Mouse (Mus musculus): ENCODE data around the gene Gm5089. TPM values are rescaled to one million over a fixed set of nuclear protein-coding genes. Genes with fewer than 3 reads are reported as not detected.

Gene Gm5089
- polyA plus RNA-seq, 1 experiment from 2014 or later = 0.08 TPM

DNA sequence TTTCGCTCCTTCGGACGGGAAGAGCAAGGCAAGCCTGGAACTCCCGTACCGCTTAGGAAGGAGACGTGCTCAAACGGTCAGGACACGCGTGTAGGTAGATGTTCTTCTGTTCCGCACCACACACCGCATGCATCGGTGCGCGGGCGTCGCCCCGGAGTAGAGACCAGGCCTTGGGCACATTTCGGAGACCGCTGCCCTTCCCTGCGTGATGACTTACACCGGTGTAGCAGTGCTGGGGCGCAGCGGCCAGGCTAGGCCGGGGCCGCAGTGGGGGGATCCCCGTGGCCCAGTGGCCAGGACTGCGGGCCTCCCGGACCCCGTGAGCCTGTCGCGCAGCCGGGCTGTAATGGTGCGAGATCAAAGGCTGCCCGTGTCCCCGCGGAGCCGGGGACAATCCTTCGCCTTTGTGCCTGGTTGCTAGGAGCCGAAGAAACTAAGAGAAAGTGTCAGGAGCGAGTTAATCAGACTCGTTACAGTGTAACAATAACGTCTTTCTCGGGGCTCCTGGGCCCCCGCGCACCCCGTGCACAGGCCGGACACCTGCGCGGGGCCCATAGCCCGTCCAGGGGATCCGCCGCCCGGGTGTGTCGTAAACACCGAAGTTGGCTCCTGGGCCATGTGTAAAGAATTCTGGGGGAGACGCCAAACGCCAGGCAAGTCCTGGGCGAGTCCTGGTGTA lies 44.2 kb downstream of the Gm5089 start:
- no peaks in the 10 kb centered on the region for H3K36me3 ChIP-seq
- H3K9ac ChIP-seq = no peak overlapping the region; the same call in 1 of the 2 replicates
- H3K4me3 ChIP-seq (replicated peaks) = peak overlapping the region; percentile 40
- H3K27ac ChIP-seq (replicated peaks) = no peak overlapping the region
- ATAC-seq (ENCODE audit: insufficient number of reproducible peaks, low FRiP score, low TSS enrichment, low read depth) = peak; percentile 56; the same call in 1 of the 2 replicates
- 3% methylated on average over 58 of the region's 58 CpGs for WGBS
- H3K4me1 ChIP-seq = peaks cover 16% of the 10 kb centered on the region
- H3K27me3 ChIP-seq = peaks cover 68% of the 10 kb centered on the region
- peak overlapping the region; percentile 72 for H3K4me2 ChIP-seq (replicated peaks)
- no peaks in the 10 kb centered on the region for H3K9me3 ChIP-seq (replicated peaks)

GRCm38 (mm10) chr14:122405897-122406540 lies 44.9 kb downstream of the Gm5089 start:
- Histone ChIP-seq H3K36me3 (no peaks in the 10 kb centered on the region), H3K27ac (replicated peaks) (no peak overlapping the region), H3K27me3 (peaks cover 68% of the 10 kb centered on the region), H3K9ac (no peak overlapping the region; the same call in 1 of the 2 replicates), H3K9me3 (replicated peaks) (no peaks in the 10 kb centered on the region), H3K4me3 (replicated peaks) (peak overlapping the region; percentile 40), H3K4me2 (replicated peaks) (peak overlapping the region; percentile 72), H3K4me1 (peaks cover 16% of the 10 kb centered on the region)
- ATAC-seq (ENCODE audit: insufficient number of reproducible peaks, low FRiP score, low TSS enrichment, low read depth) = no peak
- 6% methylated on average over 18 of the region's 18 CpGs for WGBS

DNA sequence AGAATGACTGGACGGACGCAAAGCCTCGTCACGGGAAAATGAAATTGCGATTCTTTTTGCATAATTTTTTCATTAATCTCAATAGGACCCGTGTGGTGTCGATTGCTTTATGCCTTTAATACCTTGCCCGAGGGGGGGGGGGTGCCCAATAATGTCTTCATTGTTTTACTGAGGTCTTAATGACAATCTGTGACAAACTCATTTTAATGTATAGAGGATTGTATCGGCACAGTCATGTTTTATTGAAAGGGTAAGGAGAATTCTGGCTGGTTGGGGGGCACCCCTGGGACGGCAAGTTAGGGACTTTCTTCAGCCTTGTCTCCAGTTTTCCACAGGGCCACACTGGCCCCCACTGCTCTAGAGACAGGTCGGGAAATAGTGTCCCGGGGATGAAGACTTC lies 45.7 kb downstream of the Gm5089 start:
- peaks cover 68% of the 10 kb centered on the region for H3K27me3 ChIP-seq
- H3K36me3 ChIP-seq = no peaks in the 10 kb centered on the region
- no peak overlapping the region for H3K27ac ChIP-seq (replicated peaks)
- ATAC-seq (ENCODE audit: insufficient number of reproducible peaks, low FRiP score, low TSS enrichment, low read depth) = no peak
- no peak overlapping the region for H3K4me2 ChIP-seq (replicated peaks)
- no peak overlapping the region for H3K9ac ChIP-seq
- 56% methylated on average over 12 of the region's 12 CpGs for WGBS
- no peak overlapping the region for H3K4me3 ChIP-seq (replicated peaks)
- H3K9me3 ChIP-seq (replicated peaks) = no peaks in the 10 kb centered on the region
- H3K4me1 ChIP-seq = peaks cover 16% of the 10 kb centered on the region

- H3K9me3 ChIP-seq (replicated peaks) = no peaks in the 10 kb centered on the region
- ATAC-seq (ENCODE audit: insufficient number of reproducible peaks, low FRiP score, low TSS enrichment, low read depth) = no peak
- peaks cover 16% of the 10 kb centered on the region for H3K4me1 ChIP-seq
- no peaks in the 10 kb centered on the region for H3K36me3 ChIP-seq
- H3K4me2 ChIP-seq (replicated peaks) = no peak overlapping the region
- 82% methylated on average over 7 of the region's 7 CpGs for WGBS
- H3K27ac ChIP-seq (replicated peaks) = no peak overlapping the region
- H3K27me3 ChIP-seq = peaks cover 64% of the 10 kb centered on the region
- no peak overlapping the region for H3K4me3 ChIP-seq (replicated peaks)
- H3K9ac ChIP-seq = no peak overlapping the region
Observed at GRCm38 (mm10) chr14:122404596-122405154, 46.2 kb downstream of the Gm5089 start.

DNA sequence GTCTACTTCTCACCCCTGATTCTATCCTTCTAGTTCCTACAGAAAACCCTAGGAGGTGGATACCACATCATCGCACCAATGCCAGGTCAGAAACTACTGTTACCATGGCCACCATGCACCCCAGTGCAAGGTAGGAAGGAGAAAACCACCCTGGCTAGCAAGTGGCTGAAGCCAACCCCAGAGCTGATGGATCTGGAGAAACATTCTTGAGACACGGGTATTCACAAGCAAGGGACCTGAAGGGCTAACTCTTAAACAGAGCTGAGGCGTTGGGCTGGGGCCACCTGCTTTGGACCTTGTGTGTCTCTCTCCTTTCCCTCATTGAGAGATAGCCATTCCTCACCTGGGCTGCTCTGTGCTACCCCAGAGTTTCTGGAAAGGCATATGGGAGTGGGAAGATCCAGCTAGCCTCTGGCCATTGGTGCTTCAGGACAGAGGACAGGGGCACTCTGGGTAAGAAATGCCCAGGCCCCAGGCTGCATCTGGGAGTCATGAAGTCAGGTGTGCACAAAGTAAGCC lies 47.4 kb downstream of the Gm5089 start:
- Histone ChIP-seq H3K27me3 (peaks cover 59% of the 10 kb centered on the region), H3K4me2 (replicated peaks) (no peak overlapping the region), H3K9ac (no peak overlapping the region), H3K9me3 (replicated peaks) (no peaks in the 10 kb centered on the region), H3K4me3 (replicated peaks) (no peak overlapping the region), H3K4me1 (peaks cover 16% of the 10 kb centered on the region), H3K36me3 (no peaks in the 10 kb centered on the region), H3K27ac (replicated peaks) (no peak overlapping the region)
- no peak for ATAC-seq (ENCODE audit: insufficient number of reproducible peaks, low FRiP score, low TSS enrichment, low read depth)
- 78% methylated on average over 3 of the region's 3 CpGs for whole genome bisulfite sequencing

GRCm38 (mm10) chr14:122402716-122403258 lies 48.1 kb downstream of the Gm5089 start:
- no peak overlapping the region for H3K27ac ChIP-seq (replicated peaks)
- 39% methylated on average over 12 of the region's 12 CpGs for WGBS
- no peak overlapping the region for H3K9ac ChIP-seq
- ATAC-seq (ENCODE audit: insufficient number of reproducible peaks, low FRiP score, low TSS enrichment, low read depth) = no peak
- no peaks in the 10 kb centered on the region for H3K36me3 ChIP-seq
- H3K4me3 ChIP-seq (replicated peaks) = no peak overlapping the region
- H3K9me3 ChIP-seq (replicated peaks) = no peaks in the 10 kb centered on the region
- H3K4me1 ChIP-seq = peaks cover 16% of the 10 kb centered on the region
- H3K27me3 ChIP-seq = peaks cover 52% of the 10 kb centered on the region
- H3K4me2 ChIP-seq (replicated peaks) = no peak overlapping the region

DNA sequence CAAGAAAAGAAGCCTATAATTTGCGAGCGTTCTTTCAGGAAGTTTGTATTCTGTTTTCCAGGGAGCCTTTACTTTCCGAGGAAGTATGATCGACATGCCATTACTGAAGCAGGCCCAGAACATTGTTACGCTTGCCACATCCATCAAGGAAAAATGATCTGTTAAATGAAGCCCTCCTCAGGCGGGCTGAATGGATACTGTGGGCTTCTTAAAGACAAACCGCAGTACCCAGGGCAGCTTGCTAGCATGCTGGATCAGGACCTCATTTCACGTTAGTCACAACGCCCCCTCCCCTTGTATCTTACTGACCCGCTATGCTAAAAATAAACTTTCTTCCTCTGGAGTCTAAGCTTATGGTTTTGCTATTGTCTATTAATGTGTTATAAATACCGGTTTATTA lies 49.0 kb downstream of the Gm5089 start:
- ATAC-seq (ENCODE audit: insufficient number of reproducible peaks, low FRiP score, low TSS enrichment, low read depth) = no peak
- Histone ChIP-seq H3K4me2 (replicated peaks) (no peak overlapping the region), H3K4me1 (peaks cover 12% of the 10 kb centered on the region), H3K27ac (replicated peaks) (no peak overlapping the region), H3K27me3 (peaks cover 43% of the 10 kb centered on the region), H3K9ac (no peak overlapping the region), H3K4me3 (replicated peaks) (no peak overlapping the region), H3K9me3 (replicated peaks) (no peaks in the 10 kb centered on the region), H3K36me3 (no peaks in the 10 kb centered on the region)
- WGBS = 42% methylated on average over 11 of the region's 11 CpGs

DNA sequence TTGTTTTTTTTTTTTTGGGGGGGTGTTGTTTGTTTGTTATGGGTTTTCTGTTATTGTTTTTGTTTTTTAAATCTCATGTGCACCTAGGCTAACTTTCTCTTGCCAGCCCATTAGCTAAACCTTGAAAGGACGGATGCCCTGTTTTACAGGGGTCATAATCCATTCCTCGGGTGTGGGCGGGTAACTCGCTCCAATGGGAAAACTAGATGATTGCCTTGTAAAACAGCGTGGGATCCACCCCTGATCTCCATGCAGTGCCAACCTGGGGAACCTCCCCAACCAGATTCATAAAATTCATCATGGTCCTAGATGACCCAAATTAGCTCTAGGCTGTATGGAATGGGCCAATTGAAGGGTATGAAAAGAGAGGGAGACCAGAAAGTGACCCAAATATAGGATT lies 51.0 kb downstream of the Gm5089 start:
- 86% methylated on average over 5 of the region's 5 CpGs for WGBS
- no peak overlapping the region for H3K27ac ChIP-seq (replicated peaks)
- no peak for ATAC-seq (ENCODE audit: insufficient number of reproducible peaks, low FRiP score, low TSS enrichment, low read depth)
- no peaks in the 10 kb centered on the region for H3K36me3 ChIP-seq
- no peaks in the 10 kb centered on the region for H3K9me3 ChIP-seq (replicated peaks)
- no peak overlapping the region for H3K4me3 ChIP-seq (replicated peaks)
- H3K27me3 ChIP-seq = peaks cover 23% of the 10 kb centered on the region
- H3K9ac ChIP-seq = no peak overlapping the region
- H3K4me1 ChIP-seq = no peaks in the 10 kb centered on the region
- H3K4me2 ChIP-seq (replicated peaks) = no peak overlapping the region

DNA sequence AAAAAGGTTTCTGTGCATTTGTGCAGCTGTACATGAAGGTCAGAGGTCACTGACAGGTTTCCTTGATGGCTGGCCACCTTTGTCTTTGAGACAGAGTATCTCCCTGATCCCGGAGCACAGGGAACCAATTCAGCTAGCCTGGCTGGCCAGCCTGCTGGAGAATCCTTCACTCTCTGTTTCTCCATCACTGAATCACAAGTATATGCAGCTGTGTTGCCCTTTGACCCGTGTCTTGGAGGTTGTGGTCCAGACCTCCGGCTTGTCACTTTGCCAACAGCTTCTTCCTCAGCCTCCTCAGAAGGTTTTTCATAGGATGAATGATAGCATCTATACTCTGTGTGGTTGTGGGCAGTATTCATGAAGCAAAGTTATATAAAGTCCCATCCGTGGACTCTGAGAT lies 52.2 kb downstream of the Gm5089 start:
- 62% methylated on average over 4 of the region's 4 CpGs for WGBS
- Histone ChIP-seq H3K27ac (replicated peaks) (no peak overlapping the region), H3K9me3 (replicated peaks) (no peaks in the 10 kb centered on the region), H3K36me3 (no peaks in the 10 kb centered on the region), H3K4me3 (replicated peaks) (no peak overlapping the region), H3K4me1 (no peaks in the 10 kb centered on the region), H3K9ac (no peak overlapping the region), H3K4me2 (replicated peaks) (no peak overlapping the region), H3K27me3 (peaks cover 11% of the 10 kb centered on the region)
- ATAC-seq (ENCODE audit: insufficient number of reproducible peaks, low FRiP score, low TSS enrichment, low read depth) = no peak

- no peak for ATAC-seq (ENCODE audit: insufficient number of reproducible peaks, low FRiP score, low TSS enrichment, low read depth)
- H3K36me3 ChIP-seq = no peaks in the 10 kb centered on the region
- no peak overlapping the region for H3K4me2 ChIP-seq (replicated peaks)
- no peak overlapping the region for H3K4me3 ChIP-seq (replicated peaks)
- no peaks in the 10 kb centered on the region for H3K9me3 ChIP-seq (replicated peaks)
- H3K9ac ChIP-seq = no peak overlapping the region
- WGBS = 72% methylated on average over 1 of the region's 1 CpGs
- no peak overlapping the region for H3K27ac ChIP-seq (replicated peaks)
- no peaks in the 10 kb centered on the region for H3K27me3 ChIP-seq
- no peaks in the 10 kb centered on the region for H3K4me1 ChIP-seq
Observed at GRCm38 (mm10) chr14:122393119-122393518, 57.8 kb downstream of the Gm5089 start.

DNA sequence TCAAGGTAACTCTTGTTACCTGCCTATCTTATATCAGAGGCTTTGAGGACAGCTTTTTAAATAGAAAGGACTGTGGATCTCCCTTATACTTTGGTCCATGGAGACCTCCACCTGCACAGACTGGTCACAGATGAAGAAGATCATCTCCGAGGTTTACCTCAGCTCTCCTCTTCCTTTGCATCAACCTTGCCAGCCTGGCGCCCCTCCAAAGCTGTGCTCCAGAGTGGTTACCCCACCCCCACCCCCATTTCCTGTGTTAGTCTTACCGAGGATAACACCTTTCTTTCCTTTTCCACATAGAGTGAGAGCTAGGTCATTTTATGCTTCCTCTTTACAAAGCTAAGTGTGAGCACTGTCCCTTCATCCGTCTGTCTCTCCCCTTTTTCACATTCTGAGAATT lies 60.0 kb downstream of the Gm5089 start:
- WGBS = 45% methylated on average over 4 of the region's 4 CpGs
- Histone ChIP-seq H3K9ac (no peak overlapping the region), H3K27ac (replicated peaks) (no peak overlapping the region), H3K4me2 (replicated peaks) (no peak overlapping the region), H3K4me3 (replicated peaks) (no peak overlapping the region), H3K4me1 (no peaks in the 10 kb centered on the region), H3K36me3 (no peaks in the 10 kb centered on the region), H3K27me3 (no peaks in the 10 kb centered on the region), H3K9me3 (replicated peaks) (no peaks in the 10 kb centered on the region)
- no peak for ATAC-seq (ENCODE audit: insufficient number of reproducible peaks, low FRiP score, low TSS enrichment, low read depth)
